Mouse (Mus musculus): Measurements from ENCODE around the gene Efnb1.
"Not testable (repeated sequence)": the region's sequence is repeated elsewhere in the genome, so short reads cannot be mapped to it uniquely, and the experiment has no call there.

Gene Efnb1

DNA sequence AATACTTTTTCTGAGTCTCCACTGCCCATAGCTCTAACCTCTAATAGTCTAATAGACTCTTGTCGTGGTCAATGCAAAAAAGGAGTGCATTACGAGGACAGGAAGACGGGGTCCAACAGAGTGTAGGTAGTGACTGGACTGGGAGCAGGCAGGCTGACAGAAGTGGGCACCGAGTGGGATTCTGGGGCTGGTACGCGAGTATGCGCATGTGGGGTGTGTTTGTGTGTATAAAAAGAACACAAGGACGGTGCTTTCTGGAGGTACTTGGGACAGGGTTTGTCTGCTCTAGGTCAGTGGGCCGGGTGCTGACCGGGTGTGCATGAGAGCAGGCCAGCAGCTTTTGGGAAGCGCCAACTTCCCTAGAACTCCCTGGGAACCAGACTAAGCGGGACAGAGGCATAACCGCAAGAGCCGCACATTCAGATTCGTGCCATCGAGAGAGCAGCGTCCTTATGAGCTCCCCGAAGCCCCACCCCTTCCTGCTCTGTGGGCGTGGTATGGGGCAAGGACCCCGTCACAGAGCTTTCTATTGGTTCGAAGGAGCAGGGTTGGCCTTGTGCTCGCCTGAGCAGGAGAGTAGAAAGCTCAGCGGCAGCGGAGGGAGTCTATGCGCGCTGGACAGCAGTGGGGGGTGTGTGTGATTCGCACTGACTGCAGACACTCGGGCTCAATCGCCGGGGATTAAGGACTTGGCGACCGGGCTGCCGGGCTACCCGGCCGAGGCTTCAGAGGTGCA lies at the start of gene Efnb1:
TSS of gene Efnb1 (plus strand) at position 608 of the 736 bp plus-strand sequence.
- DNase-seq: peak; percentile 95

GRCm38 (mm10) chrX:99092704-99093103 lies 43.2 kb upstream of the Efnb1 start:
- DNase-seq: no peak

- DNase-seq: not testable (repeated sequence)
Measured at GRCm38 (mm10) chrX:99111088-99111724, 24.7 kb upstream of the Efnb1 start.

DNA sequence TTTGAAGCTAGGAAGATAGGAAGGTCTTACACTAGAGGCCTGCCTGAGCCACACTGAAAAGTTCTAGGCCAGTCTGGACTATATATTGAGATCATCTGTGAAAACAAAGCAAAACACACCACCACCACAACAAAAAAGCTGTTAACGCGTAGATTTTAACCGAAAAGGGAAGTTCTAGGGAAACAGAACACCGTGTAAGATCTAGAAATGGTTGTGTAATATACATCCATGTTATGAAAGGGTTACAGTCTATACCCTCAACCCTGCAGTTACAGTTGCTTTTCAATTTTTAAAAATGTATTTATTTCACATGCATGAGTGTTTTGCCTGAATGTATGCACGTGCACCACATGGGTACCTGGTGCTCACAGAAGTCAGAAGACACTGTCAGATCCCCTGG lies 16.4 kb upstream of the Efnb1 start:
- no peak for DNase-seq

DNA sequence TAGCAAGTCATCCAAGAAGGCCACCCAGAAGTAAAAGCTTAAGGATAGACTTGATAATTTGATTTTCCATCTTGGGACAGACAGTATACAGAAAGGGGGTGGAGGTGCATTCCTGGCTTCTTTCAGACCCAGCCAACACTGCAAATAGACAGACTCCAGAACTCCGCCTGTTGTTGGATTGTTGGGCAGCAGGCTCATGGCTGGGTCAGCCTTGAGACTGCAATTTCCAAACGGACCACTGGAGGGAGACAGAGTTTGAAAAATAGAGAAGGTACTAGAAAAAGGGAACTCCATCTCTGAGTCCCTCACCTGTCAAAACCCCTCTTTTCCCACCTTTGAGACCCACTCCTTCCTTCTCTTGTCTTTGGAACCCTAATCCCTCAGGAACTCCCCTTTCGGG lies 5.9 kb upstream of the Efnb1 start:
- DNase-seq: no peak

GRCm38 (mm10) chrX:99132573-99132972 lies 3.4 kb upstream of the Efnb1 start:
- no peak for DNase-seq

- DNase-seq: peak; percentile 86
Measured at GRCm38 (mm10) chrX:99134891-99135290, 1.0 kb upstream of the Efnb1 start.

GRCm38 (mm10) chrX:99136431-99136966 lies 569 bp downstream of the Efnb1 start:
- no peak for DNase-seq

- no peak for DNase-seq
Measured at GRCm38 (mm10) chrX:99137143-99137870, 1.4 kb downstream of the Efnb1 start.

- DNase-seq: no peak
Measured at GRCm38 (mm10) chrX:99137928-99138740, 2.2 kb downstream of the Efnb1 start.

DNA sequence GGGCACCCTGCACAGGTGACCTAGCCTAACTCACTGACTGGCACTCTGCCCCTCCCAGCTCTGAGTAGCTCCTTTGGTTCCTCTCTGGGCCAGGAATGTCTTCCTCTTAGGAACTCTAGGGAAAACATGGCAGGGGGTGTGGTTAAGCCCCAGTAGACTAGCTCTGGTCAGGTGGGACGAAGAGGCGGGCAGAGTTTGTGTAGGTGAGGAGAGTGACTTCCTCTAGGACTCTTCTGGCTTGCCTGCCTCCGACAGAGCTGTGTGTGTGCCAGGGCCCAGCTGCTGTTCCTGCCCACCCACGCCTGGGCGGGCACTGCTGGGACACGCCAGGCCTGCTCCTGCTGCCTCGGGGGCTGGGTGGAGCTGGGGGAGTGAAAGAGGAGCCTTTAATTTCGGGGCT lies 5.1 kb downstream of the Efnb1 start:
- DNase-seq: peak; percentile 65

DNA sequence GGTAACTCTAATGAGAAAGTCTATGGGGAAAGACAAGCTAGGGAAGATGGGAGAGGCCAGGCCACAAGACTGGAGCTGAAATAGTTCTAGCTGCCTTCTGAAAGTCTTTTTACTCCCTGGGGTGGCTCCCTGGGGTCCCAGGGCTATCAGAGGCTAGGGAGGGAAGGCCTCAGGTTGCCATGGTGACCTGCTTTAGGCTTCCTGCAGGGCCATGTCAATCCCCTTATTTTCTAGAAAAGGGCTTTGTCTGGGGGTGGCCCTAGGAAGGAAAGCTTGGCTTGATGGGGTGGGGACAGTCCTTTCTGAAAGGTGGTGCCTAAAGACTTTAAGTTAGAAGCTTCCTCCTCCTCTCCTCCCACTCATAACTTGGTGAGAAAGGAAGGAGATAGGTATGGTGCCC lies 6.0 kb downstream of the Efnb1 start:
- DNase-seq: no peak

DNA sequence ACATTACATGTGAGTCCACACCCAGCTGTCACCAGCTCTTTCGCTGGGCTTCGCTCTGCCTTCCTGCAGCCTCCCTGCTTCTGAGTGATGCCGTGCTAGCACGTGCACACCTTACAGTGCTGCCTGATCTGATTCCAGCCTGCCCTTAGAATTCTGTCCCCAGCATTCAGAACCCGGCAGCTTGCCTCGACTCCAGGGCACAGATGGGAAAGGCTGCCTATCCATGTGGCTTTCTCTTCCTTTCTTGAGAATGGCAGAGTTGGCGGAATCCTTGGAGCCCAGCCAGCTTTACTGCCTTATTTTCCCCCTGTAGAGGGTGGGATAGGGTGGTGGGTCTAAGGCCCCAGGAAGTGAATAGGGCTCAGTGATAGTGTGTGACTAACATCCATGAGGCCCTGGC lies 9.6 kb downstream of the Efnb1 start:
- no peak for DNase-seq

DNA sequence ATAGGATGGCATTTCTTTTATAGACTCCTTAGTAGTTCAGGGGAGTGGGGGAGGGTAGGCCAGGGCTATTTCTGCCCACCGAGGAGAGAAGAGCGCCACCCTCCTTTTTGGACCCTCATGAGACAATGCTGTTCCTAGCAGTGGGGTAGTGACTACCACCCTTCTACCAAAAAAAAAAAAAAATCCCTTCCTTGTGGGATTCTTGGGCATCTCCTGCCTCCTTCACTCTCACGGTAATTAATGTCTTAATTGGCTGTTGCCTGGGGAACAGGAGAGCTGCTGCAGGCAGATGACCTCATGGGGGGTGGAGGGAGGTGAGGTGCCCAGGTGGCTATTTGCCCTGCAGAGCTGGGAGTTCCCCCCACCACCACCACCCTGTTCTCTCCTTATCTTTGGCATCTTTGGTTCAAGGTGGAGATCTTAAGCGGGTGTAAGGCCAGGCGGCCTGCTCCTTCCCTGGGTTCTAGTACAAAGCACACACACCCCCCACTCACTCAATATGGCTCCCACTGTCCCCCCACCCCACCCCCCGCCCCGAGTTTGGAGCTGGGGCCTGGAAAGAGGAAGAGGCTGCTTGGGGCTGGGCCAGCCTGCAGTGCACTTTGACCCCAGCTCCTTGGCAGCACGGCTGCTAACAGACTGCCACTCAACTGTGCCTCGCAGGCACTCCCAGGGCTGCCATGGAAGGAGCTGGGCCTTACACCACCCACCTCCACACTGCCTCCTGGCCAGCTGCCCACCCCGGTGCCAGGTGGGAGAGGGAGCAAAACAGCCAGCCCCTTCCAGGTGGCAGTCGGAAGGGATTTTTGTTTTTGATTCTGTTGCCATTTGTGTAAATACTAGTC lies 12.4 kb downstream of the Efnb1 start:
- DNase-seq: peak; percentile 71

DNA sequence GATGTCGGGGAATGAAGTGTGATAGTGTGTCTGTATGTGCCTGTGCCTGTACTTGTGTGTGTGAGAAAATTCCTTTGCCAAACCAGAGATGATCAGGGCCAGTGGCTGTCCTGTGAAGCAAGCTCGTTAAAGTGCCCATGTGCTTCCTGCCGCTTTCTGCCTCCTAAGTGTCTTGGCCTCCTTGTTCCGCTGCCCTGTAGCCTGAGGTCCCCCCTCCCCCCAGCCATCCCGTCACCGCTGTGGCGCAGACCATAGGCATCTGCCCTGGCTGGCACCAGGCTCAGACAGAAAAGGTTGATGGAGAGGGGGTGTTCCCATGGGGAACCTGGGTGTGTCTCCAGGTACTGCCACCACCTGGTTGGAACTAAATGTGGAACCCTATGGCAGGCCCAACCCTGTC lies 13.1 kb downstream of the Efnb1 start:
- no peak for DNase-seq

DNA sequence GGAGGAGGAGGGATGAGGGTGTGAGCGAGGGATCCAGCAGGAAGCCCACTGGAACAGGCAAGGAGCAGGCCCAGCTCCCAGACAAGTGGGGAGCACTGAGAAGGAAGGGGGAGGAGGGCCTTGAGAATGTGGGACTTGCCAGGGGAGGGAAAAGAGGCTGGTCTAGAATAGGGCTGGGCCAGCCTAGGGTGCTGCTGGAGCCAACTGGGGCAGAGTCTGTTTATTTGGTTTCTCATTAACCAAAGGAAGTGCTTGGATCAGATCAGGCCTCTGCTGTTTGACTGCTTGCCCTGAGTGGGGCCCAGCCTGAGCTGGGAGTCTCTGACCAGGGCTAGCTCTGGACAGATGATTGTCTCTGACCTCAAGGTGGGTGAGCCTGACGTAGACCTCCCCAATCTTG lies 14.0 kb downstream of the Efnb1 start:
- peak; percentile 89 for DNase-seq

GRCm38 (mm10) chrX:99150712-99151111 lies 14.8 kb downstream of the Efnb1 start:
- DNase-seq: no peak

DNA sequence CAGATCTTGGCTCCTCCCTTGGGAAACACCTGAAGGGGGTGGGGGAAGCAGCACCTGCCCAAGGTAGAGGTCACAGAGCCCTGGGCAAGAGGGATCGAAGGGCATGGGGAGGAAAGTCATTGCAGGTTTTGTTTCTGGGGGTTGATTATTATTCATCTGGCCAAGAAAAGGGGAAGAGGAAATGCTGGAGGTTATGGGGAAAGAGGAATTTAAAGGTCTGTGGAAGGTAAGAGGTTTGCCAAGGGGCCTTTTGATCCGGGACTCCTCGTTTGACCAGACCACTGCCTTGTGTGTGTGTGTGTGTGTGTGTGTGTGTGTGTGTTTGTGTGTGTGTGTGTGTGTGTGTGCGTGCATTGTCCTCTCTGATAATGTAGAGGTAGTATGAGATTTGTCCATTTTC lies 15.5 kb downstream of the Efnb1 start:
- DNase-seq: no peak

DNA sequence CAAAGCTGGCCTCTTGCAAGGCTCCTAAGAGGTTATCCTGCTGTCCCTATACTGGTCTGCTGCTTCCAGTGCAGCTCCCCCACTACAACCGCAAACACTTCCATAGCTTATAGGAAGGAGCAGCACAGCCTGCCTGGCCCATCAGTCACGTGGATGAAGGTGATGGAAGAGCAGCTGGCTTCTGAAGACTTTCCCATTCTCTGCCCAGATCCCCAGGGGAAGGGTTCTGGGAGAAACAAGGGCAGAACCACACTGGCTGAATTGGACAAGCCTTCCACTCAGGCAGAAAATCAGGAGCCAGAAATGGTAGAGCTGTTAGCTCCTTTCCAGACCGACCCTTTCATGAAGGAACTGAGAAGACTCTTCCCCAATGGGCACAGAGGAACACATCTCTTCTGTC lies 16.2 kb downstream of the Efnb1 start:
- DNase-seq: no peak

- no peak for DNase-seq
Measured at GRCm38 (mm10) chrX:99152566-99153265, 16.8 kb downstream of the Efnb1 start.

- DNase-seq: no peak
Measured at GRCm38 (mm10) chrX:99153266-99153646, 17.3 kb downstream of the Efnb1 start.

Measured in kidney, adult 11 months (tissue).